Mouse (Mus musculus) neural tube, embryonic 14.5 days (tissue): ENCODE measurements at regions not wholly inside any gene's neighbourhood (a gene's known extent, or its start where the extent isn't known, plus 50 kb on each side); places are given as distances from the start of the nearest gene placed in this dataset.

Experiments used
- ATAC-seq: fragments of 200-750 bp; cut with Nextera tagmentation; 2 replicates; pipeline ENCODE4 v1.8.0; 2017; ENCODE audit warnings: low read depth, mild to moderate bottlenecking, moderate TSS enrichment, moderate library complexity
- H3K27ac ChIP-seq: fragments of 300-500 bp; sonication (generic); 2 replicates; pipeline ENCODE4 v1.5.1; 2014; ENCODE audit warnings: low read depth, mild to moderate bottlenecking, control low read depth, low read length, moderate library complexity, mixed read lengths
- H3K27me3 ChIP-seq: fragments of 300-500 bp; sonication (generic); 2 replicates; pipeline ENCODE4 v1.6.1; 2014; ENCODE audit warnings: low read length; ENCODE audit not compliant: control insufficient read depth, insufficient read depth
- H3K36me3 ChIP-seq: fragments of 300-500 bp; sonication (generic); 2 replicates; pipeline ENCODE4 v1.6.1; 2014; ENCODE audit warnings: low read length, mixed read lengths; ENCODE audit not compliant: control insufficient read depth, insufficient read depth
- H3K4me1 ChIP-seq: fragments of 300-500 bp; sonication (generic); 2 replicates; pipeline ENCODE4 v1.6.1; 2014; ENCODE audit warnings: low read length; ENCODE audit not compliant: control insufficient read depth, insufficient read depth
- H3K4me2 ChIP-seq: fragments of 300-500 bp; sonication (generic); 2 replicates; pipeline ENCODE4 v1.6.1; 2014; ENCODE audit warnings: mild to moderate bottlenecking, low read depth, low read length, control low read depth
- H3K4me3 ChIP-seq: fragments of 300-500 bp; sonication (generic); 2 replicates; pipeline ENCODE4 v1.5.1; 2014; ENCODE audit warnings: low read depth, low read length, control low read depth, mixed read lengths
- H3K9ac ChIP-seq: fragments of 300-500 bp; sonication (generic); replicated peaks from 2 replicates; pipeline ENCODE4 v1.6.1; 2014; ENCODE audit warnings: low read depth, mild to moderate bottlenecking, control low read depth, low read length, mixed read lengths
- H3K9me3 ChIP-seq: fragments of 300-500 bp; sonication (generic); 2 replicates; pipeline ENCODE4 v1.6.1; 2016; ENCODE audit warnings: low read length; ENCODE audit not compliant: control insufficient read depth
- WGBS: fragments of 180-500 bp; shearing (Covaris S2); extraction: QIAGEN DNeasy Blood & Tissue Kit; methylation state at CpG from one replicate; pipeline ENCODE4 v1.1.7; 2014; 5-methylcytosine and 5-hydroxymethylcytosine counted together

DNA sequence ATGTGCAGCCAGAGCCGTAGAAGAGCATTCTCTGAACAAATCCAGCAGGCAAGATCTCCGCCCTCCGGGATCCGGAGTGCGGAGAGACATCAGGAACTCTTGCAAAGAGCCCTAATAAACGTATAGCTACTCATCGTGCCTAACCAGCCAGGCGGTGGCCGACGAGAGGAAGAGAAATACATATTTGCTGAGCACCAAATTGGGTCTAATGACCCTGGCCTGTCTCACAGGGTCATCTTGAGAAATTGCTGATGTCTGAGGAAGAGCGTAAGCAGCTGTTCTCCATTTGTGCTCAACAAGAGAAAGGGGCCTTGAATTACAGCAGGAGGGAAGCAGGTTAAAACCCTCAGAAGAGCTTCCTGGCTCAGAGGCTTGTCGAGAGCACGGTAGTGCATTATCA, 92.8 kb upstream of the Zfp703 start:
- 75% methylated on average over 13 of the region's 13 CpGs for WGBS

DNA sequence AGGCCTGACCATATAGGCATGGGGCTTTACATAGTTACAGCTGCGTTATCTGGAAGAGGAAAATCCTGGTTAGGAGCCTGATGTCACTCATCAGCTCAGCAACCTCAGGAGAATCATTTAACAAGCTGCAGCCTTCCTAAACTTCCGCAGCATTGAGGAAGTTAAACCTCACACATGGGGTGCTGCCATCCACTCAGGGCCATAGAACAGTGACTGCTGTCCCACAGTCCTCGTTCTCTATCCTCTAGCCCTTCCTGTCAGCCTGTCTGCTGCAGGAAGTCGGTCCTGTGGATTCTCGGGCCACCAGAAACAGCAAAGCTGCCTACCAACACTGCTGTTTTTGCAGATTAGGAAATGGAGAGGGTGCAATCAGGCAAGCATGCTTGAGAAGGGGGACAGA, 91.8 kb upstream of the Zfp703 start:
- no peak overlapping the region for H3K27ac ChIP-seq
- H3K36me3 ChIP-seq, result no peaks in the 10 kb centered on the region
- 87% methylated on average over 5 of the region's 5 CpGs for WGBS
- no peaks in the 10 kb centered on the region for H3K4me1 ChIP-seq
- no peak overlapping the region for H3K9ac ChIP-seq
- no peak overlapping the region for H3K4me3 ChIP-seq
- no peaks in the 10 kb centered on the region for H3K9me3 ChIP-seq
- no peak overlapping the region for H3K4me2 ChIP-seq
- H3K27me3 ChIP-seq, result no peaks in the 10 kb centered on the region
- ATAC-seq, result no peak

More for the DNA sequence above, 92.8 kb upstream of the Zfp703 start:
- no peaks in the 10 kb centered on the region for H3K36me3 ChIP-seq
- H3K27ac ChIP-seq, result no peak overlapping the region
- H3K9me3 ChIP-seq, result no peaks in the 10 kb centered on the region
- H3K9ac ChIP-seq, result no peak overlapping the region
- no peak overlapping the region for H3K4me2 ChIP-seq
- no peaks in the 10 kb centered on the region for H3K4me1 ChIP-seq
- no peak for ATAC-seq
- no peaks in the 10 kb centered on the region for H3K27me3 ChIP-seq
- no peak overlapping the region for H3K4me3 ChIP-seq

DNA sequence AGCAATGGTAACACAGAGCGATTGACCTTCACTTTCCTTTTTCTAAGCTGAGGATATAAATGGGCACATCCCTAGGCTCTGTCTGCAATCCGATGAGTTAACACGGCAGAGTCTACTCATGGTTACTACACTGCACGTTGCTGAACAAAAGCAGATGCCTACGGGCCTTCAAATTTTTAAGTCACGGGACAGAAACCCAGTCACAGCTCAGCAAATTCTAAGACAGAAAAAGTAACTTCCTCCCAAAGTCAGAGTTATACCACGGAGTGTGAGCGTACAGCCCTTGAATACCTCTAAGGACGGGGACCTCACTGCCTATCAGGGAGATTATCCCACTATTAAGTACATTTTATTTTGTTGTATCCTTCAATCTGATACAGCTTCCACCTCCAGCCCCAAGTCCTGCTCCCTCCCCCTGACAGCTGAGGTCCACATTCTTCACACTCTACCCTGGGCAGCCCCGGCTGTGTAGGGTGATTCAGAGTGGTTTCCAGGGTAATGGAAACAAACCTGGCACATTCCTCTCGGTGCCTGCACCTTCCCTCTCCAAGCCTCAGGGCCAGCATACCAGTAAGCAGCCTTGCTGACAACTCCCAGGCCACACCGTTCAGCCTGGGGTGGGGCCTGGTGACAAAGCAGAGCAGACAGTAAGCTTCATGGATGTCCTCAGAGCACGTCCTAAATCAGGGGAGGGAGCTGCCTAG, 90.2 kb upstream of the Zfp703 start:
- no peaks in the 10 kb centered on the region for H3K36me3 ChIP-seq
- H3K4me1 ChIP-seq, result no peaks in the 10 kb centered on the region
- no peaks in the 10 kb centered on the region for H3K27me3 ChIP-seq
- H3K9ac ChIP-seq, result no peak overlapping the region
- no peak for ATAC-seq
- no peak overlapping the region for H3K27ac ChIP-seq
- WGBS, result 74% methylated on average over 13 of the region's 13 CpGs
- no peaks in the 10 kb centered on the region for H3K9me3 ChIP-seq
- H3K4me2 ChIP-seq, result no peak overlapping the region
- no peak overlapping the region for H3K4me3 ChIP-seq

DNA sequence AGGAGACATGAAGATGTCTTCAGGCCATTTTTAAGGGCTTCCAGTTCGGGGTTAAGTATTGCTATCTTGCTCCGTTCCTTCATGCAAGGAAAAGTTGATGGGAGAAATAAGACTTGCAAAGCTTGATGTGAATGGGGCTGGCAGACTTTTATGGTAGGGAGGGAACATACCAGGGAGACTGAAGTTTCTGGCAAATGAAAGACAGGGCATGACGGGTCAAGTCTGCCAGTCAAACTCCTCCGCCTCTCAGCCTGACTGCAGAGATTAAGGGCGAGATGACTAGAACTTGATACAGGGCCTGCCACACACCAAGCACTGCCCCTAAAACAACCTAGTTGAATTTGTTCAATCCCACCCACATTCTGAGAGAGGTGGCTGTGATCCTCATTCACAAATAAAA, 89.6 kb upstream of the Zfp703 start:
- Histone ChIP-seq H3K4me1 (no peaks in the 10 kb centered on the region), H3K27ac (no peak overlapping the region), H3K36me3 (no peaks in the 10 kb centered on the region), H3K4me2 (no peak overlapping the region), H3K9ac (no peak overlapping the region), H3K27me3 (no peaks in the 10 kb centered on the region), H3K4me3 (no peak overlapping the region), H3K9me3 (no peaks in the 10 kb centered on the region)
- no peak for ATAC-seq
- WGBS, result 85% methylated on average over 5 of the region's 5 CpGs

DNA sequence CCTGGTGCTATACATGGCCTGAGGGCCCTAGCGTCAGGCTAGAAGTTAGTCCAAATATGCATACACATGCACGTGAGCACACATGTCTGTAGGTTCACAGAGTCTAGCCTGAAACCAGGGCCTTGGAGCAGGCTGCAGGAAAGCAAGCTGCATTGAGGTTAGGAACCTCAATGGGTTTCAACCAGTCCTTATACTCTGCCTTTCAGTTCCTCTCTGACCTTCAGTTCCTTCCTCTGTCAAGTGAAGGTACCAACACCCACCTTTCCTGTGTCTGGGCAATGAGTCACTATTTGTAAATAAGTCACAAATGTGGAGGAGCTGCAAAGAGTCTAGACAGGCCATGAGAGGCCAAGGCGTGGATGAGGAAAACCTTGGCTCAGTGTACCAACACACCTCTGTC, 89.1 kb upstream of the Zfp703 start:
- Histone ChIP-seq H3K9me3 (no peaks in the 10 kb centered on the region), H3K27ac (no peak overlapping the region), H3K4me1 (no peaks in the 10 kb centered on the region), H3K9ac (no peak overlapping the region), H3K4me3 (no peak overlapping the region), H3K27me3 (no peaks in the 10 kb centered on the region), H3K36me3 (no peaks in the 10 kb centered on the region), H3K4me2 (no peak overlapping the region)
- WGBS, result 89% methylated on average over 3 of the region's 3 CpGs
- ATAC-seq, result no peak

DNA sequence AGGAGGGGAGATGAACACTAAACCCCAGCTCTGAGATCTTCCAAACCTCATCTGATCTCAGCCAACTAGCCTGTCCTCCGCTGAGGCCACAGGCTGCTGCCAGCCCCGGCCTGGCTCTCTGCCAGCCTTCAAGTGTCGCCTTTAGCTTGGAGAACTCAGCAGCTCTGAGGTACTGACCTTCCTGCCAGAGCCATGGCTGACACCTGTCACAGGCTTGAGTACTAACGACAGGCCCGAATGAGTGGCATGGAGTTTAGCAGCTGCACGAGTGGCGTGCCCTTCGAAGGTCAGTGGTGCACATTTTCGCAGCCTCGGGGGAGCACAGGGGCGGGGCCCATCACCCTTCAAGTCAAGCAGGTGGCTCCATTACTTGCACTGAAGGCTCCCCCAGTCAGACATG, 85.2 kb upstream of the Zfp703 start:
- H3K4me2 ChIP-seq, result no peak overlapping the region
- no peaks in the 10 kb centered on the region for H3K36me3 ChIP-seq
- 66% methylated on average over 11 of the region's 11 CpGs for WGBS
- H3K4me1 ChIP-seq, result no peaks in the 10 kb centered on the region
- H3K9me3 ChIP-seq, result no peaks in the 10 kb centered on the region
- no peak overlapping the region for H3K9ac ChIP-seq
- ATAC-seq, result no peak
- H3K4me3 ChIP-seq, result no peak overlapping the region
- H3K27me3 ChIP-seq, result no peaks in the 10 kb centered on the region
- H3K27ac ChIP-seq, result no peak overlapping the region

DNA sequence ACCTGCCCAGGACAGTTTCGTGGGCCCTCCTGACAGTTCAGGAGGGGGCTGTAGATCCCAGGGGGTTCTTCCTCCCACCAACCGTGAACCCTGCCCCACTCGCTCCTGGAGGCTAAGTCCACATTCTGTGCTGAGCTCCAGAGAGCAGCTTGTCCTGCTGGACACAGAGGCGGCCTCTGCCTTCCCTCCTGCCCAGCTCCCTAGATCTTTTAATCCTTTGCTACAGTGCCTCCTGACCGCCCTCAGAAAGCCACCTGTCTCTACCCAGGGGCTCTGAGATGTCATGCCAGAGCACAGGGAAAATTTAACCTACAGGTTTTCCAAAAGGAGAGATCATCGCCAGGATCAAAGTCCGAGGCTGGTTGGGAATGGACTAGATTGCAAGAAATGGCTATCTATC, 84.7 kb upstream of the Zfp703 start:
- Histone ChIP-seq H3K9me3 (no peaks in the 10 kb centered on the region), H3K27ac (no peak overlapping the region), H3K4me2 (no peak overlapping the region), H3K4me3 (no peak overlapping the region), H3K9ac (no peak overlapping the region), H3K4me1 (no peaks in the 10 kb centered on the region), H3K27me3 (no peaks in the 10 kb centered on the region), H3K36me3 (no peaks in the 10 kb centered on the region)
- 75% methylated on average over 7 of the region's 7 CpGs for WGBS
- no peak for ATAC-seq

DNA sequence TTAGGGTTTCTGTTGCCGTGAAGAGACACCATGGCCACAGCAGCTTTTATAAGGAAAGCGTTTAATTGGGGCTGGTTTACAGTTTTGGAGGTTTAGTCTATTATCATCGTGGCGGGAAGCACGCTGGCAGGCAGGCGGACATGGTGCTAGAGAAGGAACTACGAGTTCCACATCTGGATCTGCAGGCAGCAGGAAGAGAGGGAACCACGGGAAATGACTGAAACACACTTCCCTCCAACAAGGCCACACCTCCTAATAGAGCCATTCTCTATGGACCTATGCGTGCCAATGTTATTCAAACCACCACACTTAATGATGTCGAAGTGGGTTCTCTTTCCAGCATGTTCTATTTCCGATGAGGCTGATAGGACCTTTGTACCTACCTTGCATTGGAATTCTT, 81.3 kb upstream of the Zfp703 start:
- ATAC-seq, result no peak
- Histone ChIP-seq H3K9me3 (no peaks in the 10 kb centered on the region), H3K27ac (no peak overlapping the region), H3K4me2 (no peak overlapping the region), H3K36me3 (no peaks in the 10 kb centered on the region), H3K4me3 (no peak overlapping the region), H3K9ac (no peak overlapping the region), H3K4me1 (no peaks in the 10 kb centered on the region), H3K27me3 (no peaks in the 10 kb centered on the region)
- WGBS, result 88% methylated on average over 11 of the region's 11 CpGs

DNA sequence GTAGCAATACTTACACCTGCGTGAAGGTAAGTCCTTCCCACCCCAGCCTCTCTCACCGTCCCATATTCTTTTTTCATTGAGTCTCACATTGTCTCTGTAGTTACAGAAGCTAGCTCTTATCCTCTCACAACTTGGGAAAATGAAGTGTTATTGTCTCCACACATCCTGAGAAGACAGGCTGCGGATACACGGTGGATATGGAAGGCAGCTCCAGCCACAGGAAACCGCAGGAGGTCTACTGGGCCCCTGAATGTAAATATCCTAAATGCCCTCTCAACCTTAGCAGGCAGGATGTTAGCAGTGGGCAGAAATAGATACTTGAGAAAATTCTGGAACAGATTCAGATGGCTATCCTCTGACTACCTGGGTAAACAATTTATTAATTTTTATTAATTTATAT, 73.8 kb upstream of the Zfp703 start:
- Histone ChIP-seq H3K4me3 (no peak overlapping the region), H3K27me3 (no peaks in the 10 kb centered on the region), H3K36me3 (no peaks in the 10 kb centered on the region), H3K9ac (no peak overlapping the region), H3K9me3 (no peaks in the 10 kb centered on the region), H3K4me1 (no peaks in the 10 kb centered on the region), H3K27ac (no peak overlapping the region), H3K4me2 (no peak overlapping the region)
- 81% methylated on average over 5 of the region's 5 CpGs for WGBS
- ATAC-seq, result no peak
